Mouse (Mus musculus) hindbrain, embryonic 10.5 days (tissue): ENCODE measurements around the gene Ncoa3. TPM values are rescaled to one million over a fixed set of nuclear protein-coding genes. Genes with fewer than 3 reads are reported as not detected.
"Not testable (repeated sequence)": the region's sequence is repeated elsewhere in the genome, so short reads cannot be mapped to it uniquely, and the experiment has no call there.

Experiments used
- DNase-seq: peaks from one replicate; pipeline ENCODE4 v3.0.0-alpha.2; 2017; ENCODE audit warnings: low spot score
- H3K27ac ChIP-seq: fragments of 300-500 bp; sonication (generic); 2 replicates; pipeline ENCODE4 v1.5.1; 2016; ENCODE audit warnings: mild to moderate bottlenecking, moderate library complexity
- H3K27me3 ChIP-seq: fragments of 300-500 bp; sonication (generic); 2 replicates; pipeline ENCODE4 v1.6.1; 2016; ENCODE audit warnings: mild to moderate bottlenecking; ENCODE audit not compliant: poor library complexity, insufficient read depth, severe bottlenecking
- H3K36me3 ChIP-seq: fragments of 300-500 bp; sonication (generic); 2 replicates; pipeline ENCODE4 v1.6.1; 2016; ENCODE audit warnings: mild to moderate bottlenecking, moderate library complexity
- H3K4me1 ChIP-seq: fragments of 300-500 bp; sonication (generic); replicated peaks from 2 replicates; pipeline ENCODE4 v1.6.1; 2016; ENCODE audit warnings: mild to moderate bottlenecking
- H3K4me3 ChIP-seq: fragments of 300-500 bp; sonication (generic); 2 replicates; pipeline ENCODE4 v1.5.1; 2016; ENCODE audit warnings: mild to moderate bottlenecking, moderate library complexity
- H3K9me3 ChIP-seq: fragments of 300-500 bp; sonication (generic); 2 replicates; pipeline ENCODE4 v1.6.1; 2016; ENCODE audit warnings: mild to moderate bottlenecking, moderate library complexity
- WGBS: fragments of 180-500 bp; shearing (Covaris S2); methylation state at CpG from one replicate; pipeline ENCODE4 v1.1.7; 2016; 5-methylcytosine and 5-hydroxymethylcytosine counted together
- polyA plus RNA-seq: library from polyadenylated mRNA; unstranded; fragments of >200 nt; fragmentation: Nextera tagmentation; extraction: Ambion mirVana; gene quantifications from 2 replicates; pipeline ENCODE4 v1.2.1, GENCODE M21; 2016

The Ncoa3 gene
- polyA plus RNA-seq, 1 experiment from 2014 or later: 14.6 TPM

DNA sequence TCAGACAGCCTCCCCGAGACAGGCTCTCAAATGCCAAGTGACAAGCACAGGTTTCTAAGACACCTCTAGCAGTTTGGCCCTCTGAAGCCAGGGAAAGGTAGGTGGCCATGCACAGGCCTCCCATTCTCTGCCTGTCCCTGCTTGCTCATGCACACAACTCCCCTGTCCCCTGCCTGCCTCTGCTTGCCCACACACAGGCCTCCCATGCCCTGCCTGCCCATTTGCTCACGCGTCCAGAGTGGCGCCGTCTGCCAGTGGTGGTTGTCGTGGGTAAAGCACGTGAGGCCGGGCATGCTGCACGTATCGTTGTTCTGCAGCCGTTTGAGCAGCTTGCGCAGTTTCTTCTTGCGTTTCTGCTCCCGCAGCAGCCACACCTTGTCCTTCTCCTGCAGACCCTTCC lies 86.8 kb downstream of the Ncoa3 start:
- H3K36me3 ChIP-seq: peaks cover 90% of the 10 kb centered on the region
- no peaks in the 10 kb centered on the region for H3K27me3 ChIP-seq
- H3K4me3 ChIP-seq: no peak overlapping the region
- H3K9me3 ChIP-seq: no peaks in the 10 kb centered on the region
- 94% methylated on average over 14 of the region's 14 CpGs for WGBS
- H3K4me1 ChIP-seq: peaks cover 12% of the 10 kb centered on the region
- DNase-seq: no peak
- H3K27ac ChIP-seq: 0 out of 2 replicates have a peak overlapping the region, but pooled peaks have one; percentile 25

DNA sequence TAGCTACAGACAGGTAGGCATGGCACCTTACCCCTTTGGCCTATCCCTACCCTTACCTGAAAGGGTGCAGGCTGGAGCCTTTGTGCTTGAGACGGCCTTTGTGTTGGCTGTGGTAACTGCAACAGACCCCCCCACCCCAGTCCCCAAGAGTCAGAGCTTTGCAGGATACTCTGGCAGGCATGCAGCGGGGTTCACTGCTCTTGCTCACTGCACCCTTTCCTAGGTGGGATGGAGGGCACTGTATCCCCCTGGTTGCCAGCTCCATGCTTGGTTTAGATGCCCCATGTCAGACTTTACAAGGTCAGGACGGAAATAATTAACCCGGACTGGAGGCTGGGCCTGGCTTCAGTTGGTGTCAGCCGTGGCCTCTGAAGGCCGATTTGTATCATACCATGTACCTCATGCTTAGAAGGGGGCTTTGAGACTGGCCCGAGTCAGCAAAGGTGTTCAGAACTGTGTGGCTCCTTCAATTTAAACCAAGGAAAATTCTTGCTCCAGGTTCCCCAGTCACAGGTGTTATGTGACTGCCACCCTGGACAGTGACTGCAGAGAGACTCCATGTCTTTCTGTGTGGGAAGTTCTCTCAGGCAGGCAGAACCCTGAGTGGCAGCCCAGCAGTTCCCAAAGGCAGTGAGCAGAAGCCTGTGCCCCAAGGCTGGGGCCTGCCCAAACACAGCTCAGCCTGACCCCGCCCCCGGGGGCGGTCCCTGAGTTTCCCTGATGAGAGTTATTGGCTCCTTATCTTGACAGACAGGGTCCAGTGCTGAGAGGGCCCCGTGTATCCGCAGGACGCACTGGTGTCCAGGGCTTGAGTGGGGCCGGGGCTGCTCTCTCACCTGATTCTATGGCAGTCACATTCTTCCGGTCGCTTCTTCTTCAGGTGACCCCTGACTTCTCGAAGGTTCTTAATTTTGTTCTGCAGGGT lies 87.8 kb downstream of the Ncoa3 start:
- no peak overlapping the region for H3K4me3 ChIP-seq
- DNase-seq: peak; percentile 55
- peaks cover 11% of the 10 kb centered on the region for H3K4me1 ChIP-seq
- peaks cover 88% of the 10 kb centered on the region for H3K36me3 ChIP-seq
- H3K27me3 ChIP-seq: no peaks in the 10 kb centered on the region
- 59% methylated on average over 17 of the region's 17 CpGs for WGBS
- H3K27ac ChIP-seq: no peak overlapping the region
- no peaks in the 10 kb centered on the region for H3K9me3 ChIP-seq

DNA sequence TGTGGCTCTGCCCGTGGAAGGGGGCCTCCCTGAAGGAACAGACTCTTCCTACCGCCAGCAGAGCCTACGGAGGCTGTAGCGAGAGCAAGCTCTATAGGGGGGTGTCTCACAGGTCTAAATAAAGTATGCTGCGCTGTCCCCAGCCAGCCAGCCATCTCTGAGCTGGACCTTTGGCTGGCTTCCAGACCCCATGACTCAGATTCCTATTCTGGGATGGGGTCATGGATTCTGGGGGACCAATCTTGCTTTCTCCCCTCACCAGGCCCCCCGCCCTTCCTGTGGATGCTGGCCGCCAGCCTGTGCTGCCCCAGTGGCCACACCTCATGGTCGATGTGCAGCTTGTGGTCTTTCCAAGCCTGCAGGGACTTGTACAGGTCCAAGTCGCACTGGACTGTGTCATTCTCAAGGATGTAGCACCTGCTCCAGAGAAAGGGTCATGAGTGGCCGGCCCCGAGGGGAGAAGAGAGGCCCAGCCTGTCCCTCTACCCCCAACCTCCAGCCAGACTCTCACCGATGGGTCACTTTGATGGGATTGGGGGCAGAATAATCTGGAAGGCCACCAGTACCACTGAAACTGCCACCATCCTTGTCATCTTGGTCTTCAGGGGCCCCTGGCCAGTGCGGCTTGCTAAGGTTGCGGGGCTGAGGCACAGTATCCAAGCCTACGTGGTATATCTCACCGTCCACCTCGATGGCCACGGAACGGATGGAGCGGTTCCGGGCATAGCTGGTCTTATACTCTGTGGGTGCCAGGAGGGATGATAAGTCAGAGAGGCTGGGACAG lies 88.7 kb downstream of the Ncoa3 start:
- no peaks in the 10 kb centered on the region for H3K9me3 ChIP-seq
- peaks cover 11% of the 10 kb centered on the region for H3K4me1 ChIP-seq
- H3K4me3 ChIP-seq: no peak overlapping the region
- no peak for DNase-seq
- WGBS: 89% methylated on average over 21 of the region's 21 CpGs
- peaks cover 88% of the 10 kb centered on the region for H3K36me3 ChIP-seq
- no peaks in the 10 kb centered on the region for H3K27me3 ChIP-seq
- no peak overlapping the region for H3K27ac ChIP-seq

GRCm38 (mm10) chr2:166082193-166082592 lies 89.8 kb downstream of the Ncoa3 start:
- H3K27ac ChIP-seq: no peak overlapping the region
- no peaks in the 10 kb centered on the region for H3K9me3 ChIP-seq
- H3K4me1 ChIP-seq: peaks cover 18% of the 10 kb centered on the region
- 71% methylated on average over 5 of the region's 5 CpGs for WGBS
- no peaks in the 10 kb centered on the region for H3K27me3 ChIP-seq
- no peak overlapping the region for H3K4me3 ChIP-seq
- peak; percentile 81 for DNase-seq
- peaks cover 90% of the 10 kb centered on the region for H3K36me3 ChIP-seq

DNA sequence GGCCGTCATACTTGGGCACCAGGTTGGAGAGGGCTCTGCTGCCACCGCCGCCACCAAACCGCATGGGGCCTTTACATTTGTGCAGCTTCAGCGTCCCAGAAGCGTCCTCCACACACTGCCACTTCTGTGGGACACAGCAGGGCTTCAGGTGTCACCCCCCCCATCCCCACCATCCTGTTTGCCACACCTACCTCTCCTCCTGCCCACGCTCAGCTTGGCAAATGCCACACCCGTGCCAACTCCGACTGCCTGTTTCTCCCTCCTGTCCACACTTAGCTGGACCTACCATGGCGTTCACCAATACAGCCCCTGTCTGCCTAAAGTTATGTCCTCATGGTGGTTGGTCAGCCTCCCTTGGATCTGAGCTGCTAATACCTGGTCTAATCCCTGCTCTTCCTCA lies 90.2 kb downstream of the Ncoa3 start:
- no peaks in the 10 kb centered on the region for H3K27me3 ChIP-seq
- H3K4me3 ChIP-seq: no peak overlapping the region
- no peak for DNase-seq
- H3K4me1 ChIP-seq: peaks cover 18% of the 10 kb centered on the region
- H3K9me3 ChIP-seq: no peaks in the 10 kb centered on the region
- 80% methylated on average over 10 of the region's 10 CpGs for WGBS
- H3K27ac ChIP-seq: no peak overlapping the region
- peaks cover 90% of the 10 kb centered on the region for H3K36me3 ChIP-seq

DNA sequence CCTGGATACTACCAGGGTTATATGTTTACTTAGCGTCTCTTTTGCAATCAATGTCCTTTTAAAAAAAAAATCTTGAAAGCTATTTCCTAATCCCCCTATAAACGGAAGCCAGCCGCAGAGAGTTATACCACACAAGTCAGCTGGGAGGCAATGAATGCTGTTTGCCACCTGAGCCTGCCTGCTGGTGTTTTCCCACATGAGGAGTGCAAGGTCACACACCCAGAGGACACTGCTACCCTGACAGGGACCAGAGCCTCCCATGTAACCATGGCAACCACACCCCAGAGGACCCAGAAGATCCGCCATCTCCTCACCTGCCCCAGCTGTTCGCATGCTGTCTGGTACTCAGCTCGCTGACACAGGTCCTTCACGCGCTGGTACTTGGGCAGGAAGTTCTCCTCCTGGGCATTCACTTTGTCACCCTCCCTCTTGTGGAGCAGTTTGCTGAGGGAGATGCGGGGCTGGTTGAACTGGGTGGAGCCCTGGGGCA lies 91.2 kb downstream of the Ncoa3 start:
- DNase-seq: no peak
- H3K4me3 ChIP-seq: no peak overlapping the region
- H3K36me3 ChIP-seq: peaks cover 88% of the 10 kb centered on the region
- no peak overlapping the region for H3K27ac ChIP-seq
- H3K27me3 ChIP-seq: no peaks in the 10 kb centered on the region
- H3K9me3 ChIP-seq: no peaks in the 10 kb centered on the region
- H3K4me1 ChIP-seq: peaks cover 18% of the 10 kb centered on the region
- WGBS: 83% methylated on average over 9 of the region's 9 CpGs

GRCm38 (mm10) chr2:166084111-166084510 lies 91.7 kb downstream of the Ncoa3 start:
- 89% methylated on average over 7 of the region's 7 CpGs for WGBS
- no peak overlapping the region for H3K27ac ChIP-seq

GRCm38 (mm10) chr2:166084964-166085363 lies 92.5 kb downstream of the Ncoa3 start:
- H3K4me3 ChIP-seq, H3K27ac ChIP-seq, H3K9me3 ChIP-seq, H3K27me3 ChIP-seq: not testable (repeated sequence)
- 33% methylated on average over 6 of the region's 6 CpGs for WGBS
- H3K36me3 ChIP-seq: peaks cover 84% of the 10 kb centered on the region
- peak; percentile 67 for DNase-seq
- H3K4me1 ChIP-seq: peaks cover 25% of the 10 kb centered on the region

More at GRCm38 (mm10) chr2:166084111-166084510, 91.7 kb downstream of the Ncoa3 start:
- DNase-seq: no peak
- H3K4me1 ChIP-seq: peaks cover 20% of the 10 kb centered on the region
- no peaks in the 10 kb centered on the region for H3K27me3 ChIP-seq
- H3K4me3 ChIP-seq: no peak overlapping the region
- no peaks in the 10 kb centered on the region for H3K9me3 ChIP-seq
- H3K36me3 ChIP-seq: peaks cover 86% of the 10 kb centered on the region

GRCm38 (mm10) chr2:166085780-166086179 lies 93.3 kb downstream of the Ncoa3 start:
- WGBS: 91% methylated on average over 10 of the region's 10 CpGs
- Histone ChIP-seq H3K27me3 (no peaks in the 10 kb centered on the region), H3K36me3 (peaks cover 84% of the 10 kb centered on the region), H3K4me3 (no peak overlapping the region), H3K9me3 (no peaks in the 10 kb centered on the region), H3K4me1 (peaks cover 28% of the 10 kb centered on the region), H3K27ac (no peak overlapping the region)
- DNase-seq: no peak

DNA sequence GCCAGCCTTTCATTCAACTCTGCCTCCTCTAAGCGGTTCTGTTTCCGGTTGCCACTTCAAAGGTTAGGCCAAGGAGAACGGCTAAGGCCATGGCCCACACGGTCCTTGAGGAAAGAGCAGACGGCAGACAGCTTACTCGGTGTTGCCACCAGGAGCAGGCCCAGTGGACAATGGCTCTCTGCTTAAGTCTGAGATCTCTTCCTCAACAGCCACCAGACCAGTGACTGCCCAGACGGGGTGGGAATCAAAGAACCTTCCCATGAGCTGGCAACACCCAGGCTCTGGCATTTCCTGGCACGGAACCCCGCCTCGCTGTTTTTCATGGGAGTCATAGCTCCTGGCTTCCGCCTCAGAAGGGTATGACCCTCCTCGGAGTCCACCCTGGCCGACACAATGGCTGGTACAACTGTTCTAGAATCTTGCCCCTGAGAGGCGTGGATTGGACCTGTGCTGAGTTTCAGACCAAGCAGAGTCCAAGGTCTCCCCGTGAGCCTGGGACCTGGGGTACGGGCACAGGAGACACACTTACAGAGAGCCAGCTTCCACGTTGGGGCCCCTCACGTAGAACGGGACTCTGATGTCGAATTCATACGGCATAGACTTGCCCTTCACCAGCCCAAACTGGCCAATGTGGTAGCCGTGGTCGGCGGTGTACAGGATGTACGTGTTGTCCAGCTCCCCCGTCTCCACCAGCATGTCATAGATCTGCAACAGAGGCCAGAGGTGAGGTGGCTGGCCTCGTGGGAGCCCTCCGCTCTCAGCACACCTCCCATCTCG lies 94.2 kb downstream of the Ncoa3 start:
- H3K9me3 ChIP-seq: no peaks in the 10 kb centered on the region
- no peak overlapping the region for H3K4me3 ChIP-seq
- peaks cover 85% of the 10 kb centered on the region for H3K36me3 ChIP-seq
- peaks cover 29% of the 10 kb centered on the region for H3K4me1 ChIP-seq
- no peaks in the 10 kb centered on the region for H3K27me3 ChIP-seq
- no peak overlapping the region for H3K27ac ChIP-seq
- WGBS: 90% methylated on average over 29 of the region's 29 CpGs
- no peak for DNase-seq

DNA sequence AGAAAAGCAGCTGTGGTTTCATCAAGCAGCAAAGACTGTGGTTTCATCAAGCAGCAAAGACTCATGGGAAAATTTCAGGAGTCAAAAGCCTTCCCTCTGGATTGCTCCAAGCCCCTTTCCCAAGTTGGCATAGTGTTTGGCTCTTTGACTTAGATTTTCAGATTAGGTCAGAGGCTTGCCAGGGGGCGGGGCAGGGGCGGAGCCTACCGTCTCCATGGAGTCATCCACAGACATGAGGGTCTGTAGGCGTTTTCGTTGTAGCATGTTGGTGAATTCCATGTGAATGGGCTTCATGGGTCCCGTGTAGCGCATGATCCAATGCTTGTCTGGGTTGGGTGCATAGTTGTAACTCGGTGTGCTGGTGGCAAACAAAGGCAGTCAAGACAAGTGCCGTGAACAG lies 96.6 kb downstream of the Ncoa3 start:
- 87% methylated on average over 9 of the region's 9 CpGs for WGBS
- H3K27ac ChIP-seq: no peak overlapping the region
- H3K9me3 ChIP-seq: no peaks in the 10 kb centered on the region
- no peak for DNase-seq
- peaks cover 86% of the 10 kb centered on the region for H3K36me3 ChIP-seq
- H3K4me1 ChIP-seq: peaks cover 33% of the 10 kb centered on the region
- H3K4me3 ChIP-seq: no peak overlapping the region
- no peaks in the 10 kb centered on the region for H3K27me3 ChIP-seq

DNA sequence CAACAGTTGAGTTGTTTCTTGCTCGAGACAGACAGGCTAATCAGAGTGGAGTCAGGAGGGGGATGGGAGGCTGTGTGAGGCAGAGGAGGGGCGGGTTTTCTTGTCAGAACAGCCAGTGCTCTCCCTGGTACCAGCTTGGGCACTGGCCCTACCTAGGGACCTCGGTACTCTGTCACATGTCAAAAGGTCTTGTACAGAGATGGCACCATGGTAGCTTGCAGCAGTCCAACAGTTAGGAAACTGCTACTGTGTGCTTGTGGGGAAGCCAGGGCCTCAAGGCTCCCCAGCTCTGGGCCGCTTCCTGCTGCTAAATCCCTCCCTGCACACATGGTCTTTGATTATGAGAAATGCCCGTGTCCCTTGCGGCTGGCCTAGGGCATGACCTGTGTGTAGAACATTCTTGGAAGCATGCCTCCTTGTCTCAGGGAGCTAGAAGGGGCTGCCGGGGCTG lies 97.7 kb downstream of the Ncoa3 start:
- DNase-seq: peak; percentile 37
- Histone ChIP-seq H3K4me3 (no peak overlapping the region), H3K4me1 (peaks cover 33% of the 10 kb centered on the region), H3K36me3 (peaks cover 93% of the 10 kb centered on the region), H3K27ac (peak overlapping the region; percentile 25; the same call in 1 of the 2 replicates), H3K9me3 (no peaks in the 10 kb centered on the region), H3K27me3 (no peaks in the 10 kb centered on the region)
- WGBS: 39% methylated on average over 7 of the region's 7 CpGs
